Mouse (Mus musculus): ENCODE data around the gene Sgms1.
"Not testable (repeated sequence)": the region's sequence is repeated elsewhere in the genome, so short reads cannot be mapped to it uniquely, and the experiment has no call there.

The Sgms1 gene

GRCm38 (mm10) chr19:32136888-32137625 is 252.5 kb downstream of the Sgms1 start:
- DNase-seq (ENCODE audit: low spot score): no peak

- DNase-seq (ENCODE audit: low spot score): not testable (repeated sequence)
Observed at GRCm38 (mm10) chr19:32131707-32132488, 257.6 kb downstream of the Sgms1 start.

- no peak for DNase-seq (ENCODE audit: low spot score)
Observed at GRCm38 (mm10) chr19:32129281-32129680, 260.2 kb downstream of the Sgms1 start.

- DNase-seq (ENCODE audit: low spot score): no peak
Observed at GRCm38 (mm10) chr19:32127180-32127850, 262.2 kb downstream of the Sgms1 start.

- no peak for DNase-seq (ENCODE audit: low spot score)
Observed at GRCm38 (mm10) chr19:32124155-32124554, 265.4 kb downstream of the Sgms1 start.

GRCm38 (mm10) chr19:32123196-32123595 is 266.3 kb downstream of the Sgms1 start:
- DNase-seq (ENCODE audit: low spot score): no peak

- DNase-seq (ENCODE audit: low spot score): no peak
Observed at GRCm38 (mm10) chr19:32120798-32121197, 268.7 kb downstream of the Sgms1 start.

- no peak for DNase-seq (ENCODE audit: low spot score)
Observed at GRCm38 (mm10) chr19:32119666-32120065, 269.8 kb downstream of the Sgms1 start.

- no peak for DNase-seq (ENCODE audit: low spot score)
Observed at GRCm38 (mm10) chr19:32118496-32118895, 271.0 kb downstream of the Sgms1 start.

GRCm38 (mm10) chr19:32117484-32118018 is 272.0 kb downstream of the Sgms1 start:
- DNase-seq (ENCODE audit: low spot score): no peak

GRCm38 (mm10) chr19:32111866-32112790 is 277.4 kb downstream of the Sgms1 start:
- no peak for DNase-seq (ENCODE audit: low spot score)

- DNase-seq (ENCODE audit: low spot score): peak; percentile 54
Observed at GRCm38 (mm10) chr19:32107771-32108306, 281.7 kb downstream of the Sgms1 start, which contains the start of gene Asah2. Gene Asah2, minus strand, starts transcription at chr19:32108211.

GRCm38 (mm10) chr19:32106750-32107149 is 282.8 kb downstream of the Sgms1 start:
- no peak for DNase-seq (ENCODE audit: low spot score)

GRCm38 (mm10) chr19:32104217-32104616 is 285.3 kb downstream of the Sgms1 start:
- no peak for DNase-seq (ENCODE audit: low spot score)

- no peak for DNase-seq (ENCODE audit: low spot score)
Observed at GRCm38 (mm10) chr19:32102976-32103300, 286.6 kb downstream of the Sgms1 start.

- DNase-seq (ENCODE audit: low spot score): no peak
Observed at GRCm38 (mm10) chr19:32102294-32102975, 287.1 kb downstream of the Sgms1 start.

- DNase-seq (ENCODE audit: low spot score): no peak
Observed at GRCm38 (mm10) chr19:32098582-32098981, 290.9 kb downstream of the Sgms1 start.

GRCm38 (mm10) chr19:32092358-32092757 is 297.2 kb downstream of the Sgms1 start:
- DNase-seq (ENCODE audit: low spot score): no peak

GRCm38 (mm10) chr19:32090804-32091203 is 298.7 kb downstream of the Sgms1 start:
- DNase-seq (ENCODE audit: low spot score): no peak

GRCm38 (mm10) chr19:32088570-32088969 is 300.9 kb downstream of the Sgms1 start:
- no peak for DNase-seq (ENCODE audit: low spot score)
